In genomic region chr1:188221226-188221792, GRCm38 (mm10) we compare ENCODE assay signal across 18 mouse cellular contexts. TPM values are rescaled to one million over a fixed set of nuclear protein-coding genes. Genes with fewer than 3 reads are reported as not detected.
DNase-seq lines count a peak whose midpoint lies in the region; ATAC-seq lines count a peak whose summit lies in the region.
"Had no signal": no experiment of that assay in that cellular context is flagged by ENCODE, and none has a peak within 500 bp of the region (broad histone marks: within the 10 kb centered on the region; RNA-seq: fewer than 3 reads in every experiment).

No protein-coding gene starts in this region.

- ATAC-seq in common myeloid progenitor, adult 5-6 weeks (replicated peaks; ENCODE audit: low read depth, poor library complexity, severe bottlenecking) = peak; percentile 81
- no peak for ATAC-seq in monocyte, adult 5-6 weeks (replicated peaks; ENCODE audit: insufficient number of reproducible peaks, low FRiP score, low TSS enrichment, poor library complexity, severe bottlenecking)
- ATAC-seq: forebrain, embryonic 15.5 days; liver, embryonic 12.5 days had no signal

- peak; percentile 10 for DNase-seq in layer of hippocampus, adult 11-12 months (ENCODE audit: low spot score)
- no peak for DNase-seq in layer of hippocampus, postnatal 36 days
- peak; percentile 34 for DNase-seq in right cerebral cortex, adult 18-20 months
- DNase-seq in right cerebral cortex, postnatal 25 days = no peak
- DNase-seq in yolk sac, embryonic 10.5 days (ENCODE audit: low spot score) = peak; percentile 18
- DNase-seq in embryo, embryonic 11 days = no peak
- DNase-seq: adrenal gland, adult 2 months; cerebellum, postnatal 14 days; gastrocnemius, postnatal 14 days; heart, postnatal 10 days; kidney, adult 9 months; kidney, postnatal 4 days; lung, embryonic 14.5 days; midbrain, embryonic 14.5 days had no signal

RNA-seq across cellular contexts. Expression of gene Ush2a, which starts 40.5 kb away (rescaled TPM):
- under 1 TPM; 0.08 to 0.10 TPM for total RNA-seq in layer of hippocampus, postnatal 36 days (2021)
- not detected in 2 replicates for total RNA-seq in common myeloid progenitor, adult 5-6 weeks (2017)
- total RNA-seq in monocyte, adult 5-6 weeks (2017) = not detected in 3 replicates
- total RNA-seq: adrenal gland, adult 2 months; gastrocnemius, postnatal 14 days had no signal

Comparison
In these comparisons a context has a peak if more than half of its experiments do, and no peak if none do; other contexts are left out.
1. DNase-seq: peak in layer of hippocampus, adult 11-12 months (single experiment), right cerebral cortex, adult 18-20 months (single experiment) and yolk sac, embryonic 10.5 days (single experiment); none in layer of hippocampus, postnatal 36 days (0 of 2), right cerebral cortex, postnatal 25 days (single experiment) and embryo, embryonic 11 days (single experiment).